Mouse (Mus musculus): ENCODE measurements around the gene Arf5.
A peak's percentile ranks its signal among the peaks of the same experiment; 100 is the strongest.

Arf5 gene

DNA sequence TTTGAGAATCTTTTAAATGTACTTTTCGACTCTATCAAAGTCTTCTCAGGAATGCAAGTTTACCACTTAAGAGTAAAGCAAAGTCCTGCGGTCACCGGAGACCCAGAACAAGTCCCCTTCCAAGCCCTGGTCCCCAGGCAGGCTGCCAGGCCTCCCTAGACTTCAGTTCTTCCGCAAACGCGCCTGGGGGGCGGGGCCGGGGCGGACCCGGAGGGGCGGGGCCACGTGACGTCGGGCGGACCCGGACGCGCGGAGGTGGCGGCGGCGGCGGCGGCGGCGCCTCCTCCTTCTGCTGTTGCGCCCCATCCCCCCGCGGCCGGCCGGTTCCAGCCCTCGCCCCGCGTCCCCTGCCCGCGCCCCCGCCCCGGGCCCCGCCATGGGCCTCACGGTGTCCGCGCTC is at the start of gene Arf5:
Gene Arf5, plus strand, starts transcription at position 248 of the 400 bp plus-strand sequence.
- peak; percentile 95 for DNase-seq (ENCODE audit: low read depth, low spot score)

DNA sequence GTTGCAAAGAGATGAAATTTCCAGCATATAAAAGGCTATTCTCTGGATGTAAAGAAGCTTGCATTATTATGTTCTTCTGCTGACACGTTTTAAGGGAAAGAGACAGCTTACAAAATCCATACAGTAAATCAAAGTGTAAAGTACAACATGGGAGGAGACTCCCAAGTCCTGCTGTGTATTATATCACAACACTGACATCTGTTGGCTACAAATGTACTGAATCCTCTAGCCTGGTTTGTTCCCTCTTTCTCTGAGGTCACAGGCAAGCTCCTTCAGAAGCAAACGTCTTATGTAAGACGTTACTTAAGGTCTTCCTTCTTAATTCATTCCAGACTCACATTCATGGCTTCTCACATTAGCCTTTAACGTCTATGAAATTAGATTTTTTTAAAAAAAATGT is 41.4 kb upstream of the Arf5 start:
- peak; percentile 6 for DNase-seq (ENCODE audit: low read depth, low spot score)

DNA sequence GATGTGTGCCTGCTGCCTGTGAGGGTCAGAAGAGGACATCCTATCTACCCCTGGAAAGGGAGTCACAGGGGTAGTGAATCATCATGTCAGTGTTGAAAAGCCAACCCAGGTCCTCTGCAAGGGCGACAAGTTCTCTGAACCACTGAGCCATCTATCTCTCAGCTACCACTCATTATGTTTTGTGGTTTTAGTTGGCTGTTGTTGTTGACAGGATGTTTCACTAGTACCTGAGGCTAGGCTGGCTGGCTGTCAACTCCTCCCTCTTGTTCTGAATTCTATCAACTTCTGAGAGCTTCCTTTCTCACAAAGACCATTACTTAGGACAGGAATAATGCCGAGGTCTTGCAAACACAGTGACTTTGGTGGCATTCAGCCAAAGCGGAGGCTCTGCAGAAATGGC is 38.2 kb upstream of the Arf5 start:
- DNase-seq (ENCODE audit: low read depth, low spot score), result peak; percentile 10

GRCm38 (mm10) chr6:28389038-28389437 is 34.3 kb upstream of the Arf5 start:
- DNase-seq (ENCODE audit: low read depth, low spot score), result no peak

- no peak for DNase-seq (ENCODE audit: low read depth, low spot score)
These were observed 27.1 kb upstream of the Arf5 start for GRCm38 (mm10) chr6:28396051-28396852.

DNA sequence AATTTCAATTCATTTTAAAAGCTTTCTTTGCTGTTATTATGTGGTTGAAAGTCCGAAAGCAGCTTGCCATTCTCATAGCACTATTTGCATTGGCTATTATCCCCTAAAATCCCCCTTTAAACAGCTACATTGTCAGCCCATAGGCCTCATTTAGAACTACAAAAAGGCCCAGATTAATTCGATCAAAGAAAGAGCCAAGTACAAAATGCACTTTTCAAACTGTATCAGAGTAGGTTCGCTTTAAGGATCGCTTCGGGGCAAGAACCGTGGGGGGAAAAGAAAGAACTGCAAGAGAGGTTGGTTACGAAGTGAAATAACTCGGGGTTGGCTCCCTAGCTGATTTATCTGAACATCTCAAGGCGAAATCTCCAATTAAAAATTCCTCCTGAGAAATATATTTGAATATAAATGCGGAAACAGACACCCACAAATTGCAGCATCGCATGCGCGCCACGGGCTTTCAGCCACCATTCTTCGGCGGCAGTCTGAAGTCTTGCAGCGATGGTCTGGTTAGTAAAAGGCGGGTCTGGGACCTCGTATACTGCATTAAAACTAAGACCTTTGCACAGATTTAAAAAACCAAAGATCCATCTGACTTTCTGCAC is 26.4 kb upstream of the Arf5 start:
- peak; percentile 25 for DNase-seq (ENCODE audit: low read depth, low spot score)

- peak; percentile 43 for DNase-seq (ENCODE audit: low read depth, low spot score)
These were observed 25.6 kb upstream of the Arf5 start, which contains the start of gene Zfp800 for GRCm38 (mm10) chr6:28397681-28398203. Zfp800 (minus strand) TSS chr6:28398005.

- DNase-seq (ENCODE audit: low read depth, low spot score), result peak; percentile 10
These were observed 24.6 kb upstream of the Arf5 start for GRCm38 (mm10) chr6:28398726-28399125.

GRCm38 (mm10) chr6:28399791-28400190 is 23.6 kb upstream of the Arf5 start:
- DNase-seq (ENCODE audit: low read depth, low spot score), result peak; percentile 41

GRCm38 (mm10) chr6:28410053-28410452 is 13.3 kb upstream of the Arf5 start:
- peak; percentile 53 for DNase-seq (ENCODE audit: low read depth, low spot score)

GRCm38 (mm10) chr6:28411236-28411635 is 12.1 kb upstream of the Arf5 start:
- no peak for DNase-seq (ENCODE audit: low read depth, low spot score)

GRCm38 (mm10) chr6:28416981-28417380 is 6.4 kb upstream of the Arf5 start:
- no peak for DNase-seq (ENCODE audit: low read depth, low spot score)

DNA sequence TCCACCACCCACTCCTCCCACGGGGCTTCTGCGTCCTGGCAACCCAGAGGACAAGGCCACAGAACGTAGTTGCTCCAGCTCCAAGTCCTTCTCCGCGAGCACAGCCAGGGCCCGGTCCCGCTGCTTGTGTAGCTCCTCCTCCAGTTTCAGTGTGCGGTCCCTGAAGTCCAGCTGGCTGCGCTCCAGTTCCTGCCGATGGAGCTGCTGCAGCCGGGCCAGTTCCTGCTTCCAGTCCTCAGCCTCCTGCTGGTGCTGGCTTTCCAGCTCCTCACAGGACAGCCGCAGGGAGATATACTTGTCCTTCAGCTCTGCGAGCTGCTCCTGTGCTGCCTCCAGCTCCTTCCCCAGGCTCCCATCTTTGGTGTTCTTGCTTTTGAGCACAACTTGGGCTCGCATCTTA is 4.9 kb upstream of the Arf5 start:
- DNase-seq (ENCODE audit: low read depth, low spot score), result no peak

DNA sequence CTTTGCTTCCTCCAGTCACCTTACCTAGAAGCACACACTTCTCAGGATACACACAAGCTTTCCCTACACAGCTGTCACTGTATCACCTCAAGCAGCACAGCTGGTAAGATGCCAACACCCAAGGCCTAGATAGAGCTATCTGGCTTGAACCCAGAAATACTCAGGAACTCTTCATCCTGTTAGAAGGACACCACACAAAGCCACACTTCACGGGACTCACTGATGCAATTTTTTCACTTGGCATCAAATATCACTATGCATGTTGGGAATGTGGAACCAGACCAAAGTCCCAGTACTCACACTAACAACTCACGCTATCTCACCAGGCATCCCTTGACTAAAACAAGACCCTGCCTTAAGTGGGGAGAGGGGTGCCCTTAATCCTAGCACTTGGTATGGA is 3.7 kb upstream of the Arf5 start:
- no peak for DNase-seq (ENCODE audit: low read depth, low spot score)

DNA sequence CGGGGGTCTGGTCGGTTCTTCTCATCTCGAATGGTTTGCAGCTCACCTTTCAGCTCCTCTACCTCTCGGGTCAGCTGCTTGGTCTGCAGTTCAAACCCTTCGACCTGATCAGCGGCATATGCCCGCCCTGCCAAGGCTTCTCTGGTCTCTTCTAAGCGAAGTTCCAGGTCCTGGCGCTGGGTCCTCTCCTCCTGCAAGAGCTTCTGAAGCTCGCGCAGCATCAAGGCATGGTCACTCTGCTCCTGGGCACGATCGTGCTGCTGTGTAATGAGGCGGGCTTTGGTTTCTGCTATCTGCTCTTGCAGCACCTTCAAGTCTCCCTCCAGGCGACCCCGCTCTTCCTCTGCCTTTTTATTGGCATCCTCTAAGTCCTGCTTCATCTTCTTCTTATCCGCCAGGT is 3.0 kb upstream of the Arf5 start:
- DNase-seq (ENCODE audit: low read depth, low spot score), result no peak

DNA sequence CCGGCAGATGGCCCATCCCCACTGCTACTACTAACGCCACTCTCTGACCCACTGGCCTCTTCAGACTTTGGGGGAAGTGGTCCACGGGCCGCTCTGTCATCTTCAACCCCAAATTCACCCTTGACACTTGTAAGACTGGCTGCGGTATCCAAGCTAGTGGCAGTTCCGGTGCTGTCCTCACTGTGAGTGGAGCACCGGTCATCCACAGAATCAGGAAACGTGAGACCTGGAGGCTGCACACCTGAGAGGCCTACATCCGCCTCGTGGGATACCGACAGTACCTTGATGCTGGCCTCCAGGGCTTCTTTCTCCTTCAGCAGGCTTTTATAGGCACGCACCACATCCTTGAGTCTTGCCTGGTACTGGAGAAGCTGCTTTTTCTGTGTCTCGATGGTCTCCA is 2.5 kb upstream of the Arf5 start:
- no peak for DNase-seq (ENCODE audit: low read depth, low spot score)

DNA sequence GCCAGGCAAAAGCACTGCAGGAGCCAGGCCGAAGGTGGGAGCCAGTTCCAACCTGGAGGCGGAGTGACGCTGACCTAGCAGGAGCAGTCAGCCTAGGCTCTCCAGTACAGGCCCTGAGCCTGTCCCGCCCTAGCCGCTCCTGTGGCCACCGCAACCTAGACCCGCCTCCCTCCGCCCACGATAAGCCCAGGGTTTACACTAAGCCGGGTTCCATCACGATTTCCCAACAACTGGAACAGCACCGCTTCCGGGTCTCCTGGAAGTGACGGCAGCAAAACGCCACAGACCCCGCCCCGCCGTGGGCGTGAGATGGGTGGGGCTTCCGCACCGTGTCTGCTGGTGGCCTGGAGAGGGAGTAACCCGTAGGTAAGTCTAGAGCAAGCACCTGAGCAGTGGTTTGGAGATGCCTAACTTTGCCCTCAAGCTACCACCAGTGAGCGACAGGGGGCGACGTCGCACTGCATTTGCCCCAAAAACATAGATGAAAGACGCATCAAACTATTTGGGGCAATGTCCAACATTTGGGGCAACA is 1.8 kb upstream of the Arf5 start:
- DNase-seq (ENCODE audit: low read depth, low spot score), result peak; percentile 98

- peak; percentile 9 for DNase-seq (ENCODE audit: low read depth, low spot score)
These were observed 589 bp upstream of the Arf5 start for GRCm38 (mm10) chr6:28422651-28423290.

DNA sequence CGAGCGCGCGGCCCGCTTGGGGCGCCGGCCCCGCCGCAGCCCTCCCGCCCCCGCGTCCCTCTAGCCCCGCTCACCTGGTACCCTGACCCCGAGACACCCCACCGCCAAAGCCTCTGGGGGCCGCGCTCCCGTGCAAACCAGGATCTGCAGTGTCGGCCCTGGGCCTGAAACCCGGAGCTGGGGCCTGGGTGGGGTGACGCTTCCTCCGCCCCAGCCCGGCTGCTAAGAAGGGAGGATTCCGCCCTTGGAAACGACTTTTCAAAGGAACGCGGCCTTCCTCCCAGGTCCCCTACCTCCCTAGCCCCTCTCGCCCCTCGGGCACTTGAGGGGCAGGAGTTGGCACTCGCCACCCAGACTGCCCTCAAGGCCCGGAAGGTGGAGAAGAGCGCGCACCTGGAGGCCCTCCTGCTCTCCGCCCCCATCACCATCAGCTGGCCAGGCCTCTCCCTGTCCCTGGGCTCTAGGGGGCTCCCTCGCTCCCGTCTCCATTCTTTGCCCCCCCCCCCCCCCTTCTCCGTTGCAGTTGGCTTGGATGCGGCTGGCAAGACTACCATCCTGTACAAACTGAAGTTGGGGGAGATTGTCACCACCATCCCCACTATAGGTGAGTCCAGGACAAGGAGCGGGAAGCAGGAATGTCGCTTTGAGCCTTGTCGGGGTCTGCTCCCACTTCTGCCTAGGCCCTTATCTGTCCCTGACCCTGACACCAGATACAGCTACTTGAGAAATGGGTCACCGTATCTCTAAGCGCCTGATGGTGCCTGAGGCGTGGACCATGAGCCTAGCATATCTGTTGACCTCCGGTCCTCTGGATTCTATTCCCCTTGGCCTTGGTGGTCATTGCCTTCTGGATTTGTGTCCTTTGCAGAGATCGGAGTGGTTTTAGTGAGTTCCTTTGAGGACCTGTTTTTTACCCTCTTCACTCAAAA is 671 bp downstream of the Arf5 start:
- peak; percentile 62 for DNase-seq (ENCODE audit: low read depth, low spot score)

GRCm38 (mm10) chr6:28425019-28425418 is 1.7 kb downstream of the Arf5 start:
- no peak for DNase-seq (ENCODE audit: low read depth, low spot score)
